Comparison of ENCODE assay signal across 9 mouse cellular contexts in the genomic region with DNA sequence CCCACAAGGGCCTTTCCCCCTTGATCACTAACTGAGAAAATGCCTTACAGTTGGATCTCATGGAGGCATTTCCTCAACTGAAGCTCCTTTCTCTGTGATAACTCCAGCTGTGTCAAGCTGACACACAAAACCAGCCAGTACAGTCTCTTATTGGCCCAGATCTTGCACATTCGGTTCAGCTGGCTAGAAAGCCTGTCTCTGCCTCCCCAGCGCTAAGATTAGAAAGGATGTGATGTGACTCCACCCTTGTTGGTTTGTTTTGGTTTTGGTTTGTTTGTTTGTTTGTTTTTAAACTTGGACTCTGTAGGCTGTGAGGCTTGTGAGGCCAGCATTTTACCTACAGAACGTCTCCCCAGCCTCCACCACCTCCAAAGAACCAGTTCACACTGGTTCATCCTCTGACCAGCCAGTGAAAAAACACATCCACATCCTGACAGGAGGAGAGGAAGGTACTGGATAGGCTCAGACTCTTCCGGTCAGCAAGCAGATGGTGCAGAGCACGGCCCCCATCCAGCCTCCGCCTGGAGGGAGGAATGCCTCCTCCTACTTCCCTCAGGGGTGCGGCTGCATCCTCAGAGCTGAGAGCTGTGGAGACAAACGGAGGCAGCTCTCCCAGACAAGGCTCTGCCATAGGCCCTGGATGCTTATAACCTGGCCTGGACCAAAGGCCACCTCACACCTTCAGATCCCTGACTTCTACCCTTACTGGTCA. TPM values are rescaled to one million over a fixed set of nuclear protein-coding genes. Genes with fewer than 3 reads are reported as not detected.
A peak's percentile ranks its signal among the peaks of the same experiment; 100 is the strongest.
DNase-seq lines count a peak whose midpoint lies in the region; ATAC-seq and TF ChIP-seq lines count a peak whose summit lies in the region.
"Had no signal": no experiment of that assay in that cellular context is flagged by ENCODE, and none has a peak within 500 bp of the region (broad histone marks: within the 10 kb centered on the region; RNA-seq: fewer than 3 reads in every experiment).

No protein-coding gene starts in this region.

- ATAC-seq in lung, embryonic 14.5 days (ENCODE audit: insufficient read depth) = peak; percentile 87
- ATAC-seq in embryonic facial prominence, embryonic 13.5 days (ENCODE audit: insufficient number of reproducible peaks, insufficient read depth, low FRiP score, low TSS enrichment, low read depth) = no peak
- peak; percentile 76; the same call in 1 of the 2 replicates for ATAC-seq in hindbrain, postnatal 0 days
- ATAC-seq in monocyte, adult 5-6 weeks (replicated peaks; ENCODE audit: insufficient number of reproducible peaks, low FRiP score, low TSS enrichment, poor library complexity, severe bottlenecking) = peak; percentile 42

- no peak overlapping the region for H3K4me3 ChIP-seq in lung, embryonic 14.5 days (ENCODE audit: low read depth, low read length)
- H3K4me3 ChIP-seq in embryonic facial prominence, embryonic 13.5 days = no peak overlapping the region
- no peak overlapping the region for H3K4me3 ChIP-seq in hindbrain, postnatal 0 days (ENCODE audit: low read length)
- H3K4me3 ChIP-seq: limb, embryonic 12.5 days had no signal

- no peak overlapping the region for H3K4me2 ChIP-seq in lung, embryonic 14.5 days
- H3K4me2 ChIP-seq in embryonic facial prominence, embryonic 13.5 days = no peak overlapping the region
- no peak overlapping the region for H3K4me2 ChIP-seq in hindbrain, postnatal 0 days (ENCODE audit: low read depth, low read length)
- H3K4me2 ChIP-seq: limb, embryonic 12.5 days had no signal

- no peak overlapping the region for H3K9ac ChIP-seq in lung, embryonic 14.5 days
- H3K9ac ChIP-seq in embryonic facial prominence, embryonic 13.5 days = no peak overlapping the region
- H3K9ac ChIP-seq in hindbrain, postnatal 0 days (replicated peaks; ENCODE audit: low read length) = no peak overlapping the region
- H3K9ac ChIP-seq: limb, embryonic 12.5 days had no signal

- WGBS in lung, embryonic 14.5 days = 28% methylated on average over 8 of the region's 8 CpGs
- WGBS in embryonic facial prominence, embryonic 13.5 days = 25% methylated on average over 8 of the region's 8 CpGs
- WGBS in hindbrain, postnatal 0 days = 31% methylated on average over 8 of the region's 8 CpGs

- H3K27ac ChIP-seq in lung, embryonic 14.5 days (ENCODE audit: low read depth) = no peak overlapping the region
- H3K27ac ChIP-seq in embryonic facial prominence, embryonic 13.5 days = 0 out of 2 replicates have a peak overlapping the region, but pooled peaks have one; percentile 2
- H3K27ac ChIP-seq in hindbrain, postnatal 0 days = peak overlapping the region; percentile 36; the same call in 1 of the 2 replicates
- H3K27ac ChIP-seq: limb, embryonic 12.5 days had no signal

- TF ChIP-seq CTCF in lung, embryonic 14.5 days (IDR thresholded peaks at IDR 0.05; ENCODE audit: low read depth) = no peak
- TF ChIP-seq CTCF in hindbrain, postnatal 0 days (IDR thresholded peaks at IDR 0.05; ENCODE audit: low read depth) = no peak

- H3K36me3 ChIP-seq in lung, embryonic 14.5 days (ENCODE audit: insufficient read depth) = no peaks in the 10 kb centered on the region
- no peaks in the 10 kb centered on the region for H3K36me3 ChIP-seq in embryonic facial prominence, embryonic 13.5 days
- no peaks in the 10 kb centered on the region for H3K36me3 ChIP-seq in hindbrain, postnatal 0 days (ENCODE audit: insufficient read depth, low read length)
- H3K36me3 ChIP-seq: limb, embryonic 12.5 days had no signal

- peak; percentile 61 for DNase-seq in lung, embryonic 14.5 days
- no peak for DNase-seq in lung, postnatal 14 days
- DNase-seq in hindbrain, postnatal 0 days (ENCODE audit: low spot score) = no peak
- DNase-seq in layer of hippocampus, adult 9-11 months = no peak
- no peak for DNase-seq in cerebellum, adult 8-10 months
- DNase-seq in right cerebral cortex, postnatal 10 days (ENCODE audit: low spot score in 2 of 2) = no peak

- H3K9me3 ChIP-seq in lung, embryonic 14.5 days (ENCODE audit: low read depth, low read length) = no peaks in the 10 kb centered on the region
- H3K9me3 ChIP-seq in embryonic facial prominence, embryonic 13.5 days = no peaks in the 10 kb centered on the region
- H3K9me3 ChIP-seq in hindbrain, postnatal 0 days (ENCODE audit: low read length) = no peaks in the 10 kb centered on the region
- H3K9me3 ChIP-seq: limb, embryonic 12.5 days had no signal

- H3K27me3 ChIP-seq in lung, embryonic 14.5 days (ENCODE audit: insufficient read depth, low read length) = no peaks in the 10 kb centered on the region
- no peaks in the 10 kb centered on the region for H3K27me3 ChIP-seq in embryonic facial prominence, embryonic 13.5 days
- no peaks in the 10 kb centered on the region for H3K27me3 ChIP-seq in hindbrain, postnatal 0 days (ENCODE audit: insufficient read depth, low read length)
- H3K27me3 ChIP-seq: limb, embryonic 12.5 days had no signal

- no peaks in the 10 kb centered on the region for H3K4me1 ChIP-seq in lung, embryonic 14.5 days (ENCODE audit: insufficient read depth)
- peaks cover 13% of the 10 kb centered on the region for H3K4me1 ChIP-seq in embryonic facial prominence, embryonic 13.5 days
- H3K4me1 ChIP-seq in hindbrain, postnatal 0 days (ENCODE audit: insufficient read depth, low read length) = peaks cover 5% of the 10 kb centered on the region; the same call in 1 of the 2 replicates

RNA-seq across cellular contexts. Expression of gene Ncf2, which starts 9.7 kb away (rescaled TPM):
- 4.7 and 5.4 TPM in 2 replicates for polyA plus RNA-seq in lung, embryonic 14.5 days (2014; fragmentation: Nextera tagmentation; extraction: Ambion mirVana)
- 3.4 and 3.6 TPM in 2 replicates for polyA plus RNA-seq in embryonic facial prominence, embryonic 13.5 days (2015; fragmentation: Nextera tagmentation; extraction: Ambion mirVana)
- 3.7 and 16.7 TPM in 2 replicates for total RNA-seq in hindbrain, postnatal 0 days (2014; rRNA removed)
- polyA plus RNA-seq in hindbrain, postnatal 0 days (2015; fragmentation: Nextera tagmentation; extraction: Ambion mirVana) = 1.8 and 3.5 TPM in 2 replicates
- total RNA-seq in monocyte, adult 5-6 weeks (2017) = 355 to 740 TPM (median 657 TPM) in 3 replicates

RNA-seq across cellular contexts. Expression of gene Arpc5, which starts 43.4 kb away (rescaled TPM):
- polyA plus RNA-seq in lung, embryonic 14.5 days (2014; fragmentation: Nextera tagmentation; extraction: Ambion mirVana) = 253 and 271 TPM in 2 replicates
- 217 and 249 TPM in 2 replicates for polyA plus RNA-seq in embryonic facial prominence, embryonic 13.5 days (2015; fragmentation: Nextera tagmentation; extraction: Ambion mirVana)
- total RNA-seq in hindbrain, postnatal 0 days (2014; rRNA removed) = 108 and 118 TPM in 2 replicates
- 312 and 319 TPM in 2 replicates for polyA plus RNA-seq in hindbrain, postnatal 0 days (2015; fragmentation: Nextera tagmentation; extraction: Ambion mirVana)
- total RNA-seq in monocyte, adult 5-6 weeks (2017) = 321 to 382 TPM (median 369 TPM) in 3 replicates

RNA-seq across cellular contexts. Expression of gene Rgl1, which starts 43.5 kb away (rescaled TPM):
- polyA plus RNA-seq in lung, embryonic 14.5 days (2014; fragmentation: Nextera tagmentation; extraction: Ambion mirVana) = 46.7 and 54.5 TPM in 2 replicates
- polyA plus RNA-seq in embryonic facial prominence, embryonic 13.5 days (2015; fragmentation: Nextera tagmentation; extraction: Ambion mirVana) = 39.6 and 41.1 TPM in 2 replicates
- 16.1 and 17.6 TPM in 2 replicates for total RNA-seq in hindbrain, postnatal 0 days (2014; rRNA removed)
- polyA plus RNA-seq in hindbrain, postnatal 0 days (2015; fragmentation: Nextera tagmentation; extraction: Ambion mirVana) = 16.0 and 17.0 TPM in 2 replicates
- 7.3 to 16.7 TPM (median 10.5 TPM) in 3 replicates for total RNA-seq in monocyte, adult 5-6 weeks (2017)

RNA-seq across cellular contexts. Expression of gene Apobec4, which starts 59.3 kb away (rescaled TPM):
- polyA plus RNA-seq in lung, embryonic 14.5 days (2014; fragmentation: Nextera tagmentation; extraction: Ambion mirVana) = 0.16 TPM in 1 of 2 replicates, not detected in the other
- polyA plus RNA-seq in embryonic facial prominence, embryonic 13.5 days (2015; fragmentation: Nextera tagmentation; extraction: Ambion mirVana) = not detected in 2 replicates
- total RNA-seq in hindbrain, postnatal 0 days (2014; rRNA removed) = not detected in 2 replicates
- not detected in 2 replicates for polyA plus RNA-seq in hindbrain, postnatal 0 days (2015; fragmentation: Nextera tagmentation; extraction: Ambion mirVana)
- total RNA-seq in monocyte, adult 5-6 weeks (2017) = not detected in 3 replicates
- polyA plus RNA-seq: limb, embryonic 12.5 days had no signal
